Mouse (Mus musculus): ENCODE results near the gene Nol4l. TPM values are rescaled to one million over a fixed set of nuclear protein-coding genes. Genes with fewer than 3 reads are reported as not detected.
A peak's percentile ranks its signal among the peaks of the same experiment; 100 is the strongest.

Nol4l gene
- polyA plus RNA-seq, 1 experiment from 2014 or later: 13.2 TPM

GRCm38 (mm10) chr2:153491512-153492178 lies 38.1 kb downstream of the Nol4l start:
- no peaks in the 10 kb centered on the region for H3K9me3 ChIP-seq
- peaks cover 31% of the 10 kb centered on the region for H3K4me1 ChIP-seq
- peaks cover 41% of the 10 kb centered on the region for H3K27me3 ChIP-seq
- peak overlapping the region; percentile 63 for H3K4me3 ChIP-seq
- H3K9ac ChIP-seq: peak overlapping the region; percentile 68; the same call in 1 of the 2 replicates
- no peak overlapping the region for H3K27ac ChIP-seq
- peak overlapping the region; percentile 98 for H3K4me2 ChIP-seq (replicated peaks)
- WGBS: 9% methylated on average over 18 of the region's 18 CpGs
- ATAC-seq (ENCODE audit: low FRiP score, low read depth): no peak; the same call in 1 of the 2 replicates
- H3K36me3 ChIP-seq: no peaks in the 10 kb centered on the region

- Histone ChIP-seq H3K36me3 (no peaks in the 10 kb centered on the region), H3K9ac (no peak overlapping the region), H3K4me2 (replicated peaks) (no peak overlapping the region), H3K4me1 (peaks cover 31% of the 10 kb centered on the region), H3K27ac (no peak overlapping the region), H3K27me3 (peaks cover 41% of the 10 kb centered on the region), H3K9me3 (no peaks in the 10 kb centered on the region), H3K4me3 (no peak overlapping the region)
- no peak for ATAC-seq (ENCODE audit: low FRiP score, low read depth)
- WGBS: 24% methylated on average over 5 of the region's 5 CpGs
Observed at GRCm38 (mm10) chr2:153490940-153491339, 38.8 kb downstream of the Nol4l start.

- H3K27ac ChIP-seq: no peak overlapping the region
- H3K9me3 ChIP-seq: no peaks in the 10 kb centered on the region
- WGBS: 81% methylated on average over 1 of the region's 1 CpGs
- peaks cover 31% of the 10 kb centered on the region for H3K4me1 ChIP-seq
- ATAC-seq (ENCODE audit: low FRiP score, low read depth): no peak
- no peak overlapping the region for H3K4me3 ChIP-seq
- no peaks in the 10 kb centered on the region for H3K36me3 ChIP-seq
- H3K9ac ChIP-seq: no peak overlapping the region
- no peak overlapping the region for H3K4me2 ChIP-seq (replicated peaks)
- H3K27me3 ChIP-seq: peaks cover 41% of the 10 kb centered on the region
Observed at GRCm38 (mm10) chr2:153490116-153490515, 39.7 kb downstream of the Nol4l start.

- H3K4me1 ChIP-seq: peaks cover 28% of the 10 kb centered on the region
- ATAC-seq (ENCODE audit: low FRiP score, low read depth): no peak
- no peaks in the 10 kb centered on the region for H3K9me3 ChIP-seq
- H3K36me3 ChIP-seq: no peaks in the 10 kb centered on the region
- no peak overlapping the region for H3K27ac ChIP-seq
- peak overlapping the region; percentile 50; the same call in 1 of the 2 replicates for H3K9ac ChIP-seq
- WGBS: 53% methylated on average over 4 of the region's 4 CpGs
- H3K4me3 ChIP-seq: no peak overlapping the region
- H3K4me2 ChIP-seq (replicated peaks): 0 out of 2 replicates have a peak overlapping the region, but pooled peaks have one; percentile 50
- peaks cover 16% of the 10 kb centered on the region; the same call in 1 of the 2 replicates for H3K27me3 ChIP-seq
Observed at GRCm38 (mm10) chr2:153484071-153484470, 45.7 kb downstream of the Nol4l start.

- Histone ChIP-seq H3K27ac (no peak overlapping the region), H3K4me3 (0 out of 2 replicates have a peak overlapping the region, but pooled peaks have one; percentile 10), H3K27me3 (peaks cover 16% of the 10 kb centered on the region; the same call in 1 of the 2 replicates), H3K9ac (peak overlapping the region; percentile 50; the same call in 1 of the 2 replicates), H3K36me3 (no peaks in the 10 kb centered on the region), H3K4me2 (replicated peaks) (peak overlapping the region; percentile 50), H3K9me3 (no peaks in the 10 kb centered on the region), H3K4me1 (peaks cover 28% of the 10 kb centered on the region)
- WGBS: 12% methylated on average over 20 of the region's 20 CpGs
- ATAC-seq (ENCODE audit: low FRiP score, low read depth): no peak
Observed at GRCm38 (mm10) chr2:153483118-153483983, 46.4 kb downstream of the Nol4l start.

- 71% methylated on average over 2 of the region's 2 CpGs for WGBS
- H3K4me3 ChIP-seq: no peak overlapping the region
- ATAC-seq (ENCODE audit: low FRiP score, low read depth): no peak
Observed at GRCm38 (mm10) chr2:153481861-153482120, 48.0 kb downstream of the Nol4l start.

GRCm38 (mm10) chr2:153481108-153481860 lies 48.5 kb downstream of the Nol4l start:
- no peaks in the 10 kb centered on the region for H3K9me3 ChIP-seq
- no peak overlapping the region for H3K27ac ChIP-seq
- no peak for ATAC-seq (ENCODE audit: low FRiP score, low read depth)
- H3K4me1 ChIP-seq: peaks cover 32% of the 10 kb centered on the region
- 0 out of 2 replicates have a peak overlapping the region, but pooled peaks have one; percentile 21 for H3K9ac ChIP-seq
- 68% methylated on average over 7 of the region's 7 CpGs for WGBS
- no peak overlapping the region for H3K4me3 ChIP-seq
- no peak overlapping the region for H3K4me2 ChIP-seq (replicated peaks)
- no peaks in the 10 kb centered on the region for H3K36me3 ChIP-seq
- H3K27me3 ChIP-seq: peaks cover 16% of the 10 kb centered on the region; the same call in 1 of the 2 replicates

More at GRCm38 (mm10) chr2:153481861-153482120, 48.0 kb downstream of the Nol4l start:
- Histone ChIP-seq H3K9ac (no peak overlapping the region), H3K27me3 (peaks cover 16% of the 10 kb centered on the region; the same call in 1 of the 2 replicates), H3K36me3 (no peaks in the 10 kb centered on the region), H3K9me3 (no peaks in the 10 kb centered on the region), H3K27ac (no peak overlapping the region), H3K4me1 (peaks cover 28% of the 10 kb centered on the region), H3K4me2 (replicated peaks) (no peak overlapping the region)

GRCm38 (mm10) chr2:153479486-153479885 lies 50.3 kb downstream of the Nol4l start:
- H3K9ac ChIP-seq: no peak overlapping the region; the same call in 1 of the 2 replicates
- no peaks in the 10 kb centered on the region for H3K36me3 ChIP-seq
- no peak for ATAC-seq (ENCODE audit: low FRiP score, low read depth)
- no peaks in the 10 kb centered on the region for H3K9me3 ChIP-seq
- no peak overlapping the region for H3K4me2 ChIP-seq (replicated peaks)
- no peak overlapping the region for H3K4me3 ChIP-seq
- H3K4me1 ChIP-seq: peaks cover 50% of the 10 kb centered on the region
- peaks cover 13% of the 10 kb centered on the region; the same call in 1 of the 2 replicates for H3K27me3 ChIP-seq
- no peak overlapping the region; the same call in 1 of the 2 replicates for H3K27ac ChIP-seq
- WGBS: 79% methylated on average over 1 of the region's 1 CpGs

GRCm38 (mm10) chr2:153478583-153478982 lies 51.2 kb downstream of the Nol4l start:
- no peaks in the 10 kb centered on the region for H3K36me3 ChIP-seq
- no peak overlapping the region for H3K9ac ChIP-seq
- peaks cover 9% of the 10 kb centered on the region; the same call in 1 of the 2 replicates for H3K27me3 ChIP-seq
- ATAC-seq (ENCODE audit: low FRiP score, low read depth): peak; percentile 78
- no peak overlapping the region for H3K4me2 ChIP-seq (replicated peaks)
- peaks cover 43% of the 10 kb centered on the region for H3K4me1 ChIP-seq
- no peaks in the 10 kb centered on the region for H3K9me3 ChIP-seq
- no peak overlapping the region for H3K4me3 ChIP-seq
- WGBS: 11% methylated on average over 4 of the region's 4 CpGs
- peak overlapping the region; percentile 39; the same call in 1 of the 2 replicates for H3K27ac ChIP-seq

- Histone ChIP-seq H3K27me3 (no peaks in the 10 kb centered on the region), H3K4me2 (replicated peaks) (no peak overlapping the region), H3K27ac (peak overlapping the region; percentile 55), H3K9me3 (no peaks in the 10 kb centered on the region), H3K4me1 (peaks cover 33% of the 10 kb centered on the region), H3K9ac (peak overlapping the region; percentile 13; the same call in 1 of the 2 replicates), H3K4me3 (no peak overlapping the region), H3K36me3 (no peaks in the 10 kb centered on the region)
- 0 out of 2 replicates have a peak, but pooled peaks have one; percentile 7 for ATAC-seq (ENCODE audit: low FRiP score, low read depth)
- WGBS: 46% methylated on average over 4 of the region's 4 CpGs
Observed at GRCm38 (mm10) chr2:153475114-153476112, 54.4 kb downstream of the Nol4l start.

GRCm38 (mm10) chr2:153470983-153471382 lies 58.8 kb downstream of the Nol4l start:
- 13% methylated on average over 3 of the region's 3 CpGs for WGBS
- no peak overlapping the region for H3K4me3 ChIP-seq
- no peaks in the 10 kb centered on the region for H3K9me3 ChIP-seq
- peak; percentile 69 for ATAC-seq (ENCODE audit: low FRiP score, low read depth)
- H3K4me2 ChIP-seq (replicated peaks): no peak overlapping the region
- H3K36me3 ChIP-seq: no peaks in the 10 kb centered on the region
- peaks cover 36% of the 10 kb centered on the region for H3K4me1 ChIP-seq
- H3K9ac ChIP-seq: no peak overlapping the region
- H3K27me3 ChIP-seq: no peaks in the 10 kb centered on the region
- no peak overlapping the region for H3K27ac ChIP-seq

Measured in limb, embryonic 13.5 days (tissue).